Mouse (Mus musculus): ENCODE measurements around the gene Hist1h4b. TPM values are rescaled to one million over a fixed set of nuclear protein-coding genes. Genes with fewer than 3 reads are reported as not detected.
A peak's percentile ranks its signal among the peaks of the same experiment; 100 is the strongest.
"Not testable (repeated sequence)": the region's sequence is repeated elsewhere in the genome, so short reads cannot be mapped to it uniquely, and the experiment has no call there.

Hist1h4b gene
- polyA plus RNA-seq (2015; fragmentation: Nextera tagmentation; extraction: Ambion mirVana): 1.4 and 2.1 TPM in 2 replicates

- ATAC-seq: peak; percentile 78
- no peaks in the 10 kb centered on the region for H3K9me3 ChIP-seq (ENCODE audit: control insufficient read depth, low read length)
- peak within 1 kb of the TSS; percentile 67 for H3K4me2 ChIP-seq (ENCODE audit: low read depth, low read length)
- peak within 1 kb of the TSS; percentile 46 for H3K4me3 ChIP-seq (ENCODE audit: low read length)
- H3K27ac ChIP-seq (ENCODE audit: low read length): peak within 1 kb of the TSS; percentile 92
- H3K9ac ChIP-seq (ENCODE audit: low read depth, low read length): peak within 1 kb of the TSS; percentile 68
- 0 out of 2 replicates have a peak, but pooled peaks cover 12% of the 10 kb centered on the region for H3K4me1 ChIP-seq (ENCODE audit: control insufficient read depth, insufficient read depth, low read length)
- H3K27me3 ChIP-seq (replicated peaks; ENCODE audit: control insufficient read depth, insufficient read depth, low read length): no peaks in the 10 kb centered on the region
- H3K36me3 ChIP-seq (ENCODE audit: control insufficient read depth, insufficient read depth, low read length): no peaks in the 10 kb centered on the region
- WGBS: 1% methylated on average over 12 of the region's 22 CpGs
These were observed at the start of gene Hist1h4b for GRCm38 (mm10) chr13:23756790-23757189. TSS of gene Hist1h4b (plus strand) at chr13:23757013.

GRCm38 (mm10) chr13:23708041-23708440 lies 48.8 kb upstream of the Hist1h4b start:
- Histone ChIP-seq H3K4me2 (ENCODE audit: low read depth, low read length) (no peak overlapping the region), H3K36me3 (ENCODE audit: control insufficient read depth, insufficient read depth, low read length) (no peaks in the 10 kb centered on the region), H3K4me1 (ENCODE audit: control insufficient read depth, insufficient read depth, low read length) (peaks cover 8% of the 10 kb centered on the region; the same call in 1 of the 2 replicates), H3K4me3 (ENCODE audit: low read length) (no peak overlapping the region), H3K27me3 (replicated peaks; ENCODE audit: control insufficient read depth, insufficient read depth, low read length) (no peaks in the 10 kb centered on the region), H3K9me3 (ENCODE audit: control insufficient read depth, low read length) (no peaks in the 10 kb centered on the region), H3K9ac (ENCODE audit: low read depth, low read length) (no peak overlapping the region), H3K27ac (ENCODE audit: low read length) (no peak overlapping the region)
- ATAC-seq: no peak
- WGBS: 93% methylated on average over 4 of the region's 4 CpGs

- H3K36me3 ChIP-seq (ENCODE audit: control insufficient read depth, insufficient read depth, low read length): no peaks in the 10 kb centered on the region
- ATAC-seq: no peak
- H3K9me3 ChIP-seq (ENCODE audit: control insufficient read depth, low read length): no peaks in the 10 kb centered on the region
- no peak overlapping the region for H3K4me3 ChIP-seq (ENCODE audit: low read length)
- no peak overlapping the region for H3K27ac ChIP-seq (ENCODE audit: low read length)
- WGBS: 74% methylated on average over 4 of the region's 4 CpGs
- no peak overlapping the region for H3K4me2 ChIP-seq (ENCODE audit: low read depth, low read length)
- H3K4me1 ChIP-seq (ENCODE audit: control insufficient read depth, insufficient read depth, low read length): peaks cover 8% of the 10 kb centered on the region; the same call in 1 of the 2 replicates
- no peaks in the 10 kb centered on the region for H3K27me3 ChIP-seq (replicated peaks; ENCODE audit: control insufficient read depth, insufficient read depth, low read length)
- H3K9ac ChIP-seq (ENCODE audit: low read depth, low read length): no peak overlapping the region
These were observed 48.2 kb upstream of the Hist1h4b start for GRCm38 (mm10) chr13:23708654-23709053.

GRCm38 (mm10) chr13:23709714-23710373 lies 47.0 kb upstream of the Hist1h4b start:
- peak overlapping the region; percentile 91 for H3K4me2 ChIP-seq (ENCODE audit: low read depth, low read length)
- H3K4me3 ChIP-seq (ENCODE audit: low read length): peak overlapping the region; percentile 57
- peak; percentile 56 for ATAC-seq
- peak overlapping the region; percentile 54 for H3K27ac ChIP-seq (ENCODE audit: low read length)
- no peaks in the 10 kb centered on the region for H3K36me3 ChIP-seq (ENCODE audit: control insufficient read depth, insufficient read depth, low read length)
- peaks cover 8% of the 10 kb centered on the region; the same call in 1 of the 2 replicates for H3K4me1 ChIP-seq (ENCODE audit: control insufficient read depth, insufficient read depth, low read length)
- H3K9ac ChIP-seq (ENCODE audit: low read depth, low read length): peak overlapping the region; percentile 77
- WGBS: 23% methylated on average over 15 of the region's 15 CpGs
- H3K27me3 ChIP-seq (replicated peaks; ENCODE audit: control insufficient read depth, insufficient read depth, low read length): no peaks in the 10 kb centered on the region
- no peaks in the 10 kb centered on the region for H3K9me3 ChIP-seq (ENCODE audit: control insufficient read depth, low read length)

- Histone ChIP-seq H3K4me2 (ENCODE audit: low read depth, low read length) (peak within 1 kb of the TSS; percentile 91), H3K9me3 (ENCODE audit: control insufficient read depth, low read length) (no peaks in the 10 kb centered on the region), H3K27me3 (replicated peaks; ENCODE audit: control insufficient read depth, insufficient read depth, low read length) (no peaks in the 10 kb centered on the region), H3K4me3 (ENCODE audit: low read length) (peak within 1 kb of the TSS; percentile 57), H3K9ac (ENCODE audit: low read depth, low read length) (peak within 1 kb of the TSS; percentile 77), H3K27ac (ENCODE audit: low read length) (peak within 1 kb of the TSS; percentile 54), H3K4me1 (ENCODE audit: control insufficient read depth, insufficient read depth, low read length) (peaks cover 8% of the 10 kb centered on the region; the same call in 1 of the 2 replicates), H3K36me3 (ENCODE audit: control insufficient read depth, insufficient read depth, low read length) (no peaks in the 10 kb centered on the region)
- WGBS: 3% methylated on average over 17 of the region's 17 CpGs
- peak; percentile 83 for ATAC-seq
These were observed 46.3 kb upstream of the Hist1h4b start, which contains the start of gene Hfe for GRCm38 (mm10) chr13:23710374-23711089. TSS of gene Hfe (minus strand) at chr13:23710854.

- no peak overlapping the region for H3K4me3 ChIP-seq (ENCODE audit: low read length)
- 83% methylated on average over 5 of the region's 5 CpGs for WGBS
- H3K9me3 ChIP-seq (ENCODE audit: control insufficient read depth, low read length): no peaks in the 10 kb centered on the region
These were observed 40.4 kb upstream of the Hist1h4b start for GRCm38 (mm10) chr13:23716261-23717042.

GRCm38 (mm10) chr13:23717176-23717575 lies 39.6 kb upstream of the Hist1h4b start:
- whole genome bisulfite sequencing: 48% methylated on average over 11 of the region's 11 CpGs
- Histone ChIP-seq H3K36me3 (ENCODE audit: control insufficient read depth, insufficient read depth, low read length) (no peaks in the 10 kb centered on the region), H3K27ac (ENCODE audit: low read length) (no peak overlapping the region), H3K4me2 (ENCODE audit: low read depth, low read length) (no peak overlapping the region), H3K9ac (ENCODE audit: low read depth, low read length) (no peak overlapping the region), H3K9me3 (ENCODE audit: control insufficient read depth, low read length) (no peaks in the 10 kb centered on the region), H3K27me3 (replicated peaks; ENCODE audit: control insufficient read depth, insufficient read depth, low read length) (no peaks in the 10 kb centered on the region), H3K4me3 (ENCODE audit: low read length) (no peak overlapping the region), H3K4me1 (ENCODE audit: control insufficient read depth, insufficient read depth, low read length) (no peaks in the 10 kb centered on the region)
- ATAC-seq: no peak

More at GRCm38 (mm10) chr13:23716261-23717042, 40.4 kb upstream of the Hist1h4b start:
- no peak overlapping the region for H3K27ac ChIP-seq (ENCODE audit: low read length)
- no peaks in the 10 kb centered on the region for H3K36me3 ChIP-seq (ENCODE audit: control insufficient read depth, insufficient read depth, low read length)
- no peaks in the 10 kb centered on the region for H3K27me3 ChIP-seq (replicated peaks; ENCODE audit: control insufficient read depth, insufficient read depth, low read length)
- H3K9ac ChIP-seq (ENCODE audit: low read depth, low read length): no peak overlapping the region
- no peaks in the 10 kb centered on the region for H3K4me1 ChIP-seq (ENCODE audit: control insufficient read depth, insufficient read depth, low read length)
- no peak for ATAC-seq
- H3K4me2 ChIP-seq (ENCODE audit: low read depth, low read length): no peak overlapping the region

- H3K4me1 ChIP-seq (ENCODE audit: control insufficient read depth, insufficient read depth, low read length); H3K27ac ChIP-seq (ENCODE audit: low read length); H3K9me3 ChIP-seq (ENCODE audit: control insufficient read depth, low read length); H3K4me3 ChIP-seq (ENCODE audit: low read length); H3K9ac ChIP-seq (ENCODE audit: low read depth, low read length); H3K27me3 ChIP-seq (replicated peaks; ENCODE audit: control insufficient read depth, insufficient read depth, low read length); H3K4me2 ChIP-seq (ENCODE audit: low read depth, low read length); H3K36me3 ChIP-seq (ENCODE audit: control insufficient read depth, insufficient read depth, low read length); ATAC-seq: not testable (repeated sequence)
- WGBS: 16% methylated on average over 2 of the region's 2 CpGs
These were observed 39.1 kb upstream of the Hist1h4b start for GRCm38 (mm10) chr13:23717593-23718245.
